Mouse (Mus musculus): ENCODE measurements around the gene Pros1. TPM values are rescaled to one million over a fixed set of nuclear protein-coding genes. Genes with fewer than 3 reads are reported as not detected.

Pros1 gene
- total RNA-seq, 2 experiments from 2014 or later = 1.5 to 7.0 TPM

Other genes starting within 250 kb of the Pros1 start
- 32.2 and 38.7 TPM in 2 replicates for gene Nsun3, start 67.5 kb upstream of the Pros1 start, total RNA-seq (2014; fragmentation: Nextera tagmentation)
- 20.7 and 26.9 TPM in 2 replicates for gene Nsun3, start 67.5 kb upstream of the Pros1 start, total RNA-seq (2017)
- not detected in 2 replicates for gene Stx19, start 39.6 kb upstream of the Pros1 start, total RNA-seq (2014; fragmentation: Nextera tagmentation)
- gene Stx19, start 39.6 kb upstream of the Pros1 start, total RNA-seq (2017) = not detected in 2 replicates
- 6.9 and 10.7 TPM in 2 replicates for gene Arl13b, start 7.3 kb upstream of the Pros1 start, total RNA-seq (2014; fragmentation: Nextera tagmentation)
- 7.7 and 8.4 TPM in 2 replicates for gene Arl13b, start 7.3 kb upstream of the Pros1 start, total RNA-seq (2017)

Data from granulocyte monocyte progenitor cell, adult 5-6 weeks (primary cell).